Mouse (Mus musculus) monocyte, adult 5-6 weeks (primary cell): Measurements from ENCODE around the gene Traf1. TPM values are rescaled to one million over a fixed set of nuclear protein-coding genes. Genes with fewer than 3 reads are reported as not detected.

Experiments used
- ATAC-seq: fragments of 153-309, 156-312 bp; replicated peaks from 2 replicates; pipeline ENCODE4 v1.8.0; 2017; ENCODE audit warnings: mild to moderate bottlenecking; ENCODE audit not compliant: low TSS enrichment, insufficient number of reproducible peaks, severe bottlenecking, poor library complexity, low FRiP score
- total RNA-seq: library from RNA; stranded (forward); fragments of 200-1000, 200-491, 200-594 nt; gene quantifications from 3 replicates; pipeline ENCODE4 v1.2.3, GENCODE M21; 2017

The Traf1 gene
- total RNA-seq, result 94.2 to 168 TPM (median 96.5 TPM) in 3 replicates

DNA sequence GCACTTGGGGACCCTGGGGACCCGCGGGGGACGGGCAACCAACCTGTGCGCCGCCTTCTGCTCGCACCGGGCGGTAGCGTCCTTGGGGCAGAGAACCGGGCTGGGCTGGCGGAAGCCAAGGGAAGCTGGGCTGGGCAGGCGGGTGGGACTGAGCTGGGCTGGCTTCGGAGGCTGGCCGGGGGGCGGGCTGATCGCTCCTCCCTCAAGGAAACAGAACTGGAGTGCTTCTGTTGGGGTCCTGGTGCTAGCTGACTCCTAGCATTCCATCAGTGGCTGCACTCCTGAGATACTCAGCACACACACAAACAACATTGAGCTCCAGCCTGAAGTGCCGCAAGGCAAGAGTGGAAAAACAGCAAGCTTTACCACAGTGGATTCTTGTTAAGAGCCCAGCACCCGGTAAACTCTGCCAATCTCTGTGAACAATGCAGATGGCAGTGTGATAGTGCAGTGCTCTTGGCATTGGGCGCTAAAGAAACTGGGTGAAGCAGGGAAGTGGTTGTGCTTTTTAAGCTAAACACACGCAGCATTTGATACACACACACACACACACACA lies at the start of gene Traf1:
Gene Traf1, minus strand, starts transcription at position 292 of the 556 bp plus-strand sequence.
- no peak for ATAC-seq

DNA sequence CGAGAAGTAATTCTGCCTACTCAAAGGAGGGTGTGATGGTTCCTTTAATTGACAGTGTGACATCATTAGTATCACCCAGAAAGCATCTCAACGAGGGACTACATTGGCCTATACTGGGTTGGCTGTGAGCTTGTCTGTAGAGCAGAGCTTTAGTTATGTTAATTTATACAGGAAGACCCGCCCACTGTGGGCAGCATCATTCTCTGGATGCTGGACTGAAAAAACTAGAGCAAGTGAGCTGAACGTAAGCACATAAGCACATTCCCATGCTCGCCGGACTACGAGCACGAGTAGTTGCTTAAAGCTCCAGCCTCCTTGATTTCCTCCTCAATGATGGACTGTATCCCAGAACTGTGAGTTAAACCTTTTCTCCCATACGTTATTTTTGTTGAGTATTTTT lies 37.4 kb upstream of the Traf1 start:
- ATAC-seq, result no peak

DNA sequence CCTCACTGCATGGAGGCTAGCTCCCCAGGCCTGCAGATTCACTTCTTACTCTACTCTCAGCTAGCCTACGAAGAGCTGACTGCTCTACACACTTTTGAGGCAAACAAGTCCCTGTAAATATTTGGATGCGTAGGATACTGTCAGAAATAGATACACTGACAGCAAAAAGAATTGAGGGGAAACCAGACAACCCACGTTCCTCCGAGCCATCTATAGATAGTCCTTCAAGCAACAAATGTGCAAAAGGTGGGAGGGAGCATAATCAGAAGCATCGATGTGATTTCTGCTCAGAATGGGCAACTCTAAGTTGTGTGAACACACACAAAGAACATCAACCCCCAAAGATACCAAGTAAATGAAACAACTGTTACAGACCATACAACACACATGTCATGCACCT lies 34.9 kb upstream of the Traf1 start:
- no peak for ATAC-seq

DNA sequence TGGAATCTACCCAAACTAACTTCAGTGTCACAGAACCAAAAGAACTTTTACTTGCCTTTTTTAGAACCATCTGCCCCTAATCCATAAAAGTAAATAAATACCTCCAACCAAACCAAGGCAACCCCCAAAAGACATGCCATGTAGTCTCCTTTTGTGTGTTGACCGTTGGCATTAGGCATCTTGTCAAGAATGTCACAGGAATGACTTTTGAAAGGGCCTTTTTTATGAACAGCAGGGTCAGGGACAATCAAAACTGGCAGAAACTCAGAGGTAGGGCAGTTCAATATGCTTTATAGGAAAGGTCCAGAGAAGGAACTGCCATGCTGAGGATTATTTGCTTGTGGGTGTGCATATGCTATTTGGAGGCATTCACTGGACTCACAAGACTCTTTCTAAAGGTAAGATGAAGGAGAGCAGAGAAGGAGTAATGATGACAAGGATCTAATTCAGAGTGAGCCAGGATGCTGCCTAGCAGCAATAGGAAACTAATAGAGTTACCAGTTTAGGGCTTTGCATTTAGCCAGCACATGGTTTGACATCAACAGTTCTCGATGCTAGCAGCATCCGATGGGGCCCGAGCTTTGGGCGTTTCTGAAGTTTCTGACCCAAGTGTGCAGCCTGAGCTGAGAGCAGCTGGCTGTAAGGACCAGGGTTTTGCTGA lies 32.3 kb upstream of the Traf1 start:
- ATAC-seq, result no peak

DNA sequence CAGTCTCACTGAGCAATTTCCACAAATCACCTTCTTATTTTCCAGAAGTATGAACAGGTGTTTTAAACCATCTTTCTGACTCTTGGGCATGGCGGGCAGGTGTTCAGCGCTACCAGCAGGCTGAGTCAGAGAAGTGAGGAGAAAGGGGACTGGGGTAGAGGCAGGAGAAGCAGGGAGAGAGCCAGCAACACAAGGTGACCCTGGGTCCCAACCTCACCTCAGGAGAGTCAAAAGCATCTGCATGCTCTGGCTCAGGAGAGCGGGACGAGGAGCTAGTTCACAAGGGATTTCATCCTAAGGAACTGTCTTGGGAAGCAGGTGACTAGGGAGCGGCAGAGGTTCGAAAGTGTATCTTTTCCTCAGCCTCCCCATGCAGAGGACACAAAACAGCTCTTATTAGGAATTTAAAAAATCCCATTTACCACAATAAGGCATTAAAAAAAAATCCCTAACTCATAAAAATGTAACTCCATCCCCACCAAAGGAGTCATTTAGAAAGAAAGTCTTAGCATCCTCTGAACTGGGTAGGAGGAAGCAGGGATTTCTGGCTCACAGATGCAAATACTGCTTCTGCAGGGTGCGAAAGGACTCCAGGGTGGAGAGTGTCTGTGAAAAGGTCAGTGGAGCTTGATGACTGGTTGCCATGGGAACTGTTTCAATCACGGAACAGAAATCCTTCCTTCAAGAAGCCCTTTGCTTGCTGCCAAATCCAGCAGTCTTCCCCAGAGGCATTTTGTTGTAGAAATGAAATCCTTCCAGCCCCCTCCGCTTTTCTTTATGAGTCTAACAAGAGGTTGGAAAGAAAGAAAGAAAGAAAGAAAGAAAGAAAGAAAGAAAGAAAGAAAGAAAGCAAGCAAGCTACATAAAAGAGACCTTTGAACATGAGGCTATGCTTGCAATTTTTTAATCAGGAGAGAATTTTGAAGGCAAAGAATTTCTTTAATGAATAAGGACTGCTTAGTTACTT lies 31.4 kb upstream of the Traf1 start:
- 0 out of 2 replicates have a peak, but pooled peaks have one; percentile 59 for ATAC-seq

DNA sequence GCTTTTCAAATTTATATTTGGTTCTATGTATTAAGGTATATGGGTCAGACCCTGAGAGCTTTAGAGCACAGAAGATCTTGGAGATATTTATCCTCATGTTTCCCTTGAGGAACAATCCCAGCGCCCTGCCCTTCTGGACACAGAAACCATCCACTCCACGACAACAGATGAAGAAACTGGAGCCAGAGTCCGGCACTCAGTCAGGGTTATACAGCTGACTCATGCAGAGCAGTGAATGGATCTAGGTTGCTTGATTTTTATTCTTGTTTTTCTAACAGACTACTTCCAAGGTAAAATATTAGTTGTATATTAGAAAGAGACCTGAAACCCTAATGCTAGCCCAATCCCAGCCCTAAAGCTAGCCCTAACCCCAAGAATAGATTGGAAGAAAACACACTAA lies 30.4 kb upstream of the Traf1 start:
- ATAC-seq, result no peak

DNA sequence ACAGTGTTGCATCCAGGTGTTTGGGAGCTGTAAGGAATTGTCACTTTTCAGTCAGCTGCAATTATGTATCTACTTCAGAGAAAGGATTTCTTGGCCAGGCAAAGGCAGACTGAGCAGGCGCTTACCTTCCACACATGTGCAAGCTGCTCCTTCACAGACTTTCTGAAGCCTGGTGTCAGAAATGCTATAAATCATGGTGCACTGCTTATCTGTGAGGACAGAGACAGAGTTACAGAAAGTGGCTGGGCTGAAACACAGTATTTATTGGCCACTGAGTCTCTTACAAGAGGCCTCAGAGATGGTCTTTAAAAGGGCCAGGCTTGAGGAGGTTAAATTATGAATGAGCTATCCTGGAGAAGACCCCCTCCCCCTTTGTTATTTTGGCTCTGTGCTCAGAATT lies 28.2 kb upstream of the Traf1 start:
- no peak for ATAC-seq

DNA sequence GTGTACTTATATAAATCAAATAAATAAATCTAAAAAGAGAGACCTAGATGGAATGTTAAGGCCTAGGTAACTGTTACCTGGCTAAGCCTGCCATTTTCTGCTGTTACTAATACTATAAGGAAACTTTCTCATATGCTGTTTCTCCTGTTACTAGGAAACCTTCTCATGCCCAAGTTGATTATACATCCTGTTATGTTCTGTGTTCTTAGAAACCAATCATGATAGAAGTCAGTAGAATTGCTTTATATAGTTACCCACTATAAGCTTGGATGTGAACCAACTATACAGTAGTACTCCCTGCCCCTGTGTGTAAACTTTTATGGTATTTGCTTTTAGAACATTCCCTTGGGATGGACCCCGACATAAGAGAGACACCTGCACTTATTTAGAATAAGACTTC lies 26.0 kb upstream of the Traf1 start:
- no peak for ATAC-seq

DNA sequence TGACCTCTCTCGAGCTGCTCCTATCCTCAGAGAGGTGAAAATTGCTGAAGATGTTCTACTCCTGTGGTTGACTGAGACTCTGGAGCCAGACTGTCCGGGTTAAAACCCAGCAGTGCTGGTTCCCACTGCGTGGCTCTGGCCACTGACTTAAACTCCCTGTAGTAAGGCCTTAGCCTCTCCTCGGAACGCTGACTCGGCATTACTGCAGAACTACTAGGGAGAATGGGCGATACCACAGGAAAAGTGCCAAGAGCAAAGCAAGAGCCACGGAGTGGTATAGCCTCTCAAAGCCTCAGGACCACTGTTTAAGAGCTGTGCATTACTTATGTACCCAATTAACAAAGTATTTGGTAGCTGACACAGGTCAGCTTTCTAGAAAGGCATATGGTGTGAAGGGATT lies 23.3 kb upstream of the Traf1 start:
- no peak for ATAC-seq

DNA sequence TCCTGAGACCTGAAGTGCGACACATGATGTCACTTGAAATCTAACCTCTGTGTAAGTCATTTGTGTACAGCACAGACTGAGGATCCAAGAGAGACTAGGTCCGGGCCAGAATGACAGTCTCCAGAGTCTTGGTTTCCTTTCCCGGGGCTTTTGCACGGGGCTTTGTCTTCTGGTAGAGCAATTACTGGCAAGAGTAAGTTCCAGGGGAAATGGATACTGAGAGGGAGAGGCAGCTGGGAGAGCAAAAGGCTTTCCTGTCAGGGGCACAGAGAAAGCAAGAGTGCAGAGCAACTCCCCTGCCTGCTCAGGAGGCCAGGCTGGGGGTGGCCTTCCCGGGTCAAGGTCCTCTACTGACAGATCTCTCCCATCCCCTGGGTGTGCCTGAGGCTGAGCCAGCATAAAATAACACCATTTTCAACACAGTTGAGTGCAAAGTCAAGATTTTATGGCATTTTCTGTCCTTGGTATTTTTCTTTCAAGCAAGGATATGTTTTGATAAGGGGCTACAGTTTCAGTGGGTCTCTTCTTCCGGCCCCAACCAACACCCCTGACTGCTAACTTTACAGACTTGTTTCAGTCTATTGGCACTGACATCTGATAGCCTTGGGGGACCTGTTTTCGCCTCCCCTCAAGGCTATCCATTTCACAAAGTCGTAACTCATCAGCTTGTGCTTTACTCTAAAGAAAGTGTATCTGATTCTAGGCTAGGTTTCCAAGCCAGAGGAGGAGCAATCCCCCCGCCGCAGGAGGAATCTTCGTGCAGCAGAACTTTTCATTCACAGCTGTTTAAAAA lies 21.5 kb upstream of the Traf1 start:
- no peak for ATAC-seq

DNA sequence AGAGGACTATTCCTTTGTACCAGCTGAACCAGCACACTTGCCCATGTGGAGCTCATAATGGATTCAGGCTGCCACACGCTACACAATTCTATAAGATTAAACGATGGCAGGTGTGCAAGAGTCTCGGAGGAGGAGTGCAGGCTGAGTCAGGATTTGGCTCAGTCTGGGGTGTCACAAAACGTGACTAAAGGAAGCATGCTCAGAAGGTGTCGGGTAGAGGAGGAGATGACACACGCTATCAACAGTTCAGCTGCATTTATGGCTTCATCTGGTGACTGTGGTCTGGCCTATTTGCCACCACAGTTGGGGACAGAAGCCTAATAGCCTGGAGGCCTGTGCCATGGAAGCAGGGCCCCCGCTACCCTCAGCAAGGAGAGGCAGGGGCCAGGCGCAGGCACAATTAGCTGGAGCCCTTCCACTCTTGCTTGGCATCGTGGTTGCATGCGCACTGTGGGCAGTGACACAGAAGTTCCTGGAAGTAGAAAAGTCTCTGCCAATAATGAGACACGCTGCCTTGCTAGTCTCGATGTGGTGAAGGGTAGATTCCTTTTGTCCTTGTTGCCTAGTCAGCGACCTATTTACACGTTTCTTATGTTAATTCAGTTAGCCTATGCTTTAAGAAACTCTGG lies 20.6 kb upstream of the Traf1 start:
- ATAC-seq, result 0 out of 2 replicates have a peak, but pooled peaks have one; percentile 28

DNA sequence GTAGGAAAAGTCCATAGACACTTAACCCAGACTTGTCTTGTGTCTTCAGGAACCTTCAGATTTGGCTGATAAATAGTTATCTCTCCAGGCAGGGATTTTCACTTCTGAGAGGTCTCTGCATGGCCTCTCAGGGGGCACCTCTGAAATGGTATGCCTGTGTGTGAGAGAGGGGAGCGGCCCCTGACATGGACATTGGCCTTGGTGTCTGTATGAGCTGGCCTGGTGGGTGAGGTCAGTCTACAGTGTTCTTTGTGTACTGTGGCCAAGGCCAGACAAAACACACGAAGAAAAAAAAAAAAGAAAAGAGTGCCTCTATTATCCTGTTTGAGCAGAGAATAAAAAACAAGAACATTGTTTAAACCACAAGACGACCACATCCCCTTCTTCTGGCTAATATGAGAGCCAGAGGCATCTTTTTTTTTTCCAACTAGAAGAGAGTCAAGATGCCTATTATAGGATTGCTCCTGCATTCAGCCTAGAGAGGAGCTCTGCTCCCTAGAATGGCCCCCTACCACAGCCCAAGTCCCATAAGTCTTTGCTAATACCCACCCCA lies 18.0 kb upstream of the Traf1 start:
- no peak for ATAC-seq

DNA sequence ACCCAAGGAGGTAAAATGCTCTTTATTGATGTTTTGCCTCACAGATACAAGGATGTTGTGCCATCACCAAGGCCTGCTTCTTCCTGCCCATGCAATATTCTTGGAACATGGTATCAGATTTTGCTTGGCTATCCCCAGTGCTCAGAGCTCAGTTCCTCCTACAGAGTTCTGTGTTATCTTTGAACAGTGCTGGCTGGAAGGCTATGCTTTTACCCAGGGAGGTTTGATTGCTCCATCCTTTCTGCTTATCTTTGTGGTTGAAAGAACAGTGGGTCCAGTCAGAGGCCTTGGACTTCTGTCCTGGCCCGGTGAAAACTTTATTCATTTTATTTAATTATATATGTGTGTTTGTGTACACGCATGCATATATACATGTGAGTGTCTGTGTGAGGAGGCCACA lies 16.7 kb upstream of the Traf1 start:
- ATAC-seq, result no peak

DNA sequence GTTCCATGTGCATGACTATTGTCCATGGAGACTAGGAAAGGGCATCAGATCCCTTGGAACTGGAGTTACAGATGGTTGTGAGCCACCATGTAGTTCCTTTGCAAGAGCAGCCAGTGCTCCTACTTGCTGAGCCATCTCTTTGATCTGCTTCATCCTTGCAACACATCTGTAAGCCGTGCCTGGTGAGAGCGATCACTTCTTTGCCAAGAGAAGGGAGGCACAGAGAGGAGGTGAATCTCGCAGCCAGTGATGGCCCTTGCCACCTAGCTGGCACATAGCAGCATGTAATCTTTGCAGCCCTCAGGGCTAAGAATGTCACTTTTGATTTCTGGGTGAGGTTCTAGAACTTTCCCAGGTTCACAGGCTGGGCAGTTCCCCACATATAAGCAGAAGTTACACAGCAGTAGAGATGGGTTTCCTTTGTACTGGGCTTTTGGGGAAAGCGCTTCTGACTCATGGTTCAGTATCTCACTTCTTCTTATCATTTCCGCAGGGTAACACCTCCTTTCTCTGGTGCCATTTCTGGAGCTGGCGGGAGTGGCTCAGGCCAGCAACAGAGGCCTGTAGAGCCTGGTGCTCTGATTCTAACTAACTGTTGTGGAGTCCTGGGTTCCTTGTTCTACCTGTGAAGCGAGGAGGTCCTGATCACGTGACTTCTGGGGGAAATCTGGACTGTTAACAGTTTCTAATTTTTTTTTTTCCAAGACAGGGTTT lies 15.5 kb upstream of the Traf1 start:
- peak; percentile 82 for ATAC-seq

DNA sequence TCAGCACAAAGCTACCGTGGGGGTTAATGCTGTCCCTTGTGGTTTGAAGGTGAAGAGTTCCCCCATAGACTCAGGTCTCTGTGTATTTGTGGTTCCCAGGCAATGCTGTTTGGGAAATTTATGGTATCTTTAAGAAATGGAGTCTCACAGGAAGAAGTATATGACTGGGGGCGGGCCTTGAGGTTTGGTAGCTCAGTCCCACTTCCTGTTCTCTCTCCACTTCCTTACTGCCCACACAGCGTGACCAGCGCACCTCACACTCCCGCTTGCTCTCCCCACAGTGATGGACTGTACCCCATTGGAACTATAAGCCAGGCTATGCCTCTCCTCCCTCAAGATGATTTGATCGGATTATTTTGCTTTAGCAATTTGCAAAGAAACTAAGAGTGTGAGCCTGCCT lies 14.9 kb upstream of the Traf1 start:
- peak; percentile 74 for ATAC-seq

DNA sequence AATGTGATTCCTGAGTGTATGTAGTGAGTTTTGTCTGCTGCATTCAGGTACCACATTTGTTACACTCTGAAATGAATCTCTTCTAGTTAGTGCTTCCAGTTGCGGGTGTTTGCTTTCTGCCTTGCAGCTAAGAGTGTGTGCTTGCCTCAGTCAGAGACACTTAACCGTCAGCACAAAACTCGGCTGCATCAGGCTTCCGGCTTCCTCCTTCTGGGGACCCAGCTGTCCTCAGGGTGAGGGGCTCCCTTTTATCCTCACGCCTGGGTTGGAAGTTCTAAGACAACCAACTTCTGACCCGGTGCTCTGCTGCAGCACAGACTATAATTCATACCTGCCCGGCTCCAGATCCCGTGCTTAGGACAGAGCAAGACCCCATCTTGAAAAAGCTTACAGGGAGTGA lies 11.5 kb upstream of the Traf1 start:
- ATAC-seq, result no peak

DNA sequence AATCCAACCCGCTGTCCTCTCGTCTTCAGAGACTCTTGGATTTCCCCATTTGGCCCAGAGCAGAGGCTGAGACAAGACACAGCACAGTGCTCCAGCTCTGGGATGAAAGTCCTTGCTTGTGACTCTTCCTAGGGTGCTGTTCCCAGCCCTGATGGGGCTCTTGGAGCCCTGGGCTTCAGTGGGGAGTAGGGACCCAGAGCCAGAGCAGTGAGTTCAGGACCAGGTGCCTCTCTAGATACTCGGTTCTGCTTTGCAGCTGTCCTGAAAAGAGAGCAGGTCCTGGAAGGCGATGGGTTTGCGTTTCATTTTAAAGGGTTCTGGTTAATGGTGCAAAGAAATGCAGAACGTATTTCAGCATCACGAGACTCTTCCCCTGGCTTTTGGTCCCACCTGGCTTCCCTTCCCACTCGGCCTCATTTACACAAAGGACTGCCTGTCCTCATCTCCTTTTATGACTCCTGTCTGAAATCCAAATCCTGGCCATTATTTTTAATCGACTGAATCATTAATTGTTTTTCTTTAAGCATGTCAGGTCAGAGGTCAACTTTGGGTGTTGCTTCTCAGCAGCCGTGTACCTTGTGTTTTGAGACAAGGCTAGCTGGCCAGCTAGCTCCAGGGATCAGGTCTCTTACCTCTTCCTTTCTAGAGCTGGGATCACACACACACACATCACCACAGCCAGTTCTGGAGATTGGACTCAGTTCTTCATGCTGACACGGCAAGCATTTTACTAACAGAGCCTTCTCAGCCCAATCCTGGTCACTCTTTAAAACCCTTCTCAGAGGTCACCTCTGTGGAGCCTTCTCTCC lies 9.7 kb upstream of the Traf1 start:
- no peak for ATAC-seq
